Mouse (Mus musculus) lung, postnatal 10 days (tissue): ENCODE data around the gene Exph5.

Experiments used
- DNase-seq: peaks from one replicate; pipeline ENCODE4 v3.0.0; 2021

Gene Exph5

DNA sequence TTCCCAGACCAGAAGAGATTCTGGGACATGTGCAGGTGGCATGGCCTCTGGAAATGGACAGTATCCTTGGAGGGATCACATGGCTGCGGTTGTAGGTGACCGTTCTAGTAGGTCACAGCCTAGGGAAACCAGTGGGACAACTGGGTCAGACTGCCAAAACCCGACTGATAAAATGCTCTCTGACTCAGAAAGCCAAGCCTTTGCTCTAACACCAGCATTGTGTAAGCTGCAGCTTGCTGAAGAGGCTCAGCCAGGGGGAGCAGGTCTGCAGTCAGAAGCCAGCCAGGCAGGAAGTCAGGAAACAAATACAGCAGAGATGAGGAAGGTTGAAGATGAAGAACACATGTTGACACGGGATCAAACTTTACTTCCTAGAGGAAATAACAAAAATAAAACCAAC is 74.4 kb downstream of the Exph5 start:
- peak; percentile 40 for DNase-seq

- DNase-seq, result peak; percentile 25
Measured at GRCm38 (mm10) chr9:53376820-53377219, 75.3 kb downstream of the Exph5 start.

DNA sequence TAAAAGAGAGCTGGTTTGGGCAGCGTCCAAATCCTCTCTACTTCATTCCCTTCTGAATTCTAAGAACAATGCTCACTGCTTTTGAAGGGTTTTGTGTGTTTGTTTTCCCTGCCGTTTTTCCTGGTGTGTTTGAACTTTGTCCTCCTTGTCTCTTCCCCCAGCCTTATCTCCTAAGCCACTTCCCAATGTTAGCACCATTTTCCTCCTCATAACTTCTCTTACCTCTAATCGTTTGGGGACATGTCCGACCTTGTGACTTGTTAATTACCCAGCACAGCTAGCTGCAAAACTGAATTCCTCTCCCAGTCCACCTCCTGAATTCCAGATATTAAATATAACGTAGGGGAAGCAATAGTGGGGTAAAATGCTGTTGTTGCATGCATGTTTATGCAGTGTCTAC is 76.1 kb downstream of the Exph5 start:
- no peak for DNase-seq

DNA sequence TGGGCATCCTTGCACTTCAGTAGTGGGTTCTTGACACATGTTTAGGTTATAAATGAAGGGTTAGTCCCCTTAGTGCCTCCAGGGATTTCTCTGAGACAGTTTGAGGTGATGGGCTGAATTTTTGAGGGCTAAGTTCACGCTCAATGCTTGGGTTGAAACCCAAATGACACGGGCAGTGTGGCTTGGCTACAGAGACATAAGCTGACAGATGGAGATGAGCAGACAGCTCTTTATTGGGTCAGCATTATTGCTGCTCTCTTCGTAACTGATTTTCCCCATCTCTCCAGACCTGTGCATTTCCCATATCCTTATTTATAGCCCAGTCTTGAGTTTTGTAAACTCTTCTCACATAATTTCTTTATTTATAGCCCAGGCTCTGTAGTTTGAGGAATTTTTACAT is 76.7 kb downstream of the Exph5 start:
- no peak for DNase-seq

DNA sequence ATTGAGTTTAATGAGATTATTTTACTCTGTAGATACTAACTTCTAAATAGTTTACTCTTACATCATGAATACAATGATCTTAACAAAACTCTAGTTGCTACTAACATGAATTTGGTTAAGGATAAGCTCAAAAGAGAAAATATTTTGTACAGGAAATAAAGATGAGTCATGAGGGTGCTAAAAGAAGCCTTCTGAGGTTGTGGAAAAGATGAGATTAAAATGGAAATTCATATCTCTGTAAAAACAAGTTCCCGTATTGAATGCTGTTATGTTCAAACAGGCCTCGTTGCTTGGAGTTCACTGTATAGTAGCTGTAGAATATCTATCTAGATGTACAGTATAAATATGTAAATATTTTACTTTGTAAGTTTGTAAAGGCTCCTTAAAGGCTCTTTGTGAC is 79.1 kb downstream of the Exph5 start:
- no peak for DNase-seq

DNA sequence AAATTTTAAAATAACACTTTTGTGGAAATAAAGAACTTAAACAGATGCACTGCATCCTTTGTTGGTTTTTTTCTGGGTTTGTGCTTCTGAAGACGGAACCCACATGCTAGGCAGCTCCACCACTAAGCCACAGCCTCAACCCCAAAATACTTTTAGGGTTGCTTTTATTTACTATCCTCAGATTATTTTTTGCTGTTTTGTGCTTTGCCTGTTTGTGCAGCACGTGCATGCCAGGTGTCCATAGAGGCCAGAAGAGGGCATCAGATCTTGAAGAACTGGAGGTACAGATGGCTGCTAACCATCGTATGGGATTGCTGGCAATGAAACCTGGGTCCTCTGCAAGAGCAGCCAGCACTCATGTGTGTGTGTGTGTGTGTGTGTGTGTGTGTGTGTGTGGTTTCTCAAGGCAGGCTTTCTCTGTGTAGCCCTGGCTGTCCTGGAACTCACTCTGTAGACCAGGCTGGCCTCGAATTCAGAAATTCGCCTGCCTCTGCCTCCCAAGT is 79.7 kb downstream of the Exph5 start:
- no peak for DNase-seq

DNA sequence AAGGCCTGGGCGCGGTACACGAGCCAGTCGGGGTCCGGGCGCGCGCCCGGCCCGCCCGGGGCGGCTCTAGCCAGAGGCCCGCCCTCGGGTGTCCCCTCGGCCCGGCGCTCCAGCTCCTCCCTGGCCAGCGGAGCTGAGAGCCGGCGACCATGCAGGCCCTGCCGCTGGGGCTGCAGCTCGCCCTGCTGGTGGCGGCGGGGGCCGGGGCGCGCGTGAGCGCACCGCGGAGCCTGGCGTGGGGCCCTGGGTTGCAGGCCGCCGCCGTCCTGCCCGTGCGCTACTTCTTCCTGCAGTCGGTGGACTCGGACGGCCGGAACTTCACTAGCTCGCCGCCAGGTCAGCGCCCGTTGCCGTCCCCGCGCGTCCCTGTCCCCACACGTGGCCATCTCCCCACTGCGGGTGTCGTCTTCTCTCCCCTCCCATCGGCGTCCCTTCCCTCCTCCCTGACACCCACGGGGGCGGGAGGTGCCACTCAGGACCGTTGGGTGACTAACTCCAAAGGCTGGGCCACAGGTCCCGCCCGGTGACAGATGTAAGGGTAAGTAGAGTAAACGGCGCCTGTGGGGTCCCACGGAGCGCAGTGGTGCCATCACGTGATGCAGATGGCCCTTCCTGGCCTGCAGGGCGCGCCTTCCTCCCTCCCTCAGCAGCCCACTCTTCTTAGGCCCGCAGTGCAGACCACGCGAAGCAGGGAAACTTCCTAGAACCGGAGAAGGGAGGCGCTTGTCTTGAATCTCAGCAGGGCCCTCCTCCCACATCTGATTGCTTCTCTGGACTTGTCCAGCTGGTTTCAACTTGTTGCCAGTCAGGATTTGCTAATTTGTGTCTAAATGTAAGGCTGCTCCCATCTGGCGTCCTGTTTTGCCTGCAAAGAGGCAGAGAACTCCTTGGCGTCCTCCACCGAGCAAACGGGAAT is 82.7 kb downstream of the Exph5 start, which contains the start of gene Kdelc2:
Kdelc2 (plus strand) TSS at position 75 of the 916 bp plus-strand sequence.
- DNase-seq, result peak; percentile 91

- no peak for DNase-seq
Measured at GRCm38 (mm10) chr9:53384873-53385272, 83.4 kb downstream of the Exph5 start.

GRCm38 (mm10) chr9:53387431-53387830 is 86.0 kb downstream of the Exph5 start:
- DNase-seq, result no peak

- DNase-seq, result no peak
Measured at GRCm38 (mm10) chr9:53389109-53389508, 87.6 kb downstream of the Exph5 start.

DNA sequence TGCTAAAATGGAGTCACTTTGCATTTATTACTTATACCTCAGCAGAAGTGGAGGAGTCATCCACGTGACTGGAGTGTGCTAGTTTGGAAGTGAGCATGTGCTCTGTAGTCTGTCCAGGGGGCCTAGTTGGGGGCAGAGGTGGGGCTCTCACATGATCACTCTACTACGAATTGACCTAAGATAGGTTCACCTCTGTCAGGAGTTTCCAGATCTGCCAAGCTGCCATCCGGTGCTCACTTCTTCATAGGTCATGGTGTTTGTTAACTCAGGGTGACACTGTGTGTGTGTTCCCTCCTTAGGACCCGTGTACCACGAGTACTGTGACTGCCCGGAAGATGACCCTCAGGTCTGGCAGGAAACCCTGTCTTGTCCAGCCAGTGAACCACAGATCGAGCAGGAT is 88.7 kb downstream of the Exph5 start:
- DNase-seq, result no peak

GRCm38 (mm10) chr9:53397685-53398387 is 96.4 kb downstream of the Exph5 start:
- no peak for DNase-seq

GRCm38 (mm10) chr9:53398388-53398700 is 96.9 kb downstream of the Exph5 start:
- DNase-seq, result peak; percentile 78

DNA sequence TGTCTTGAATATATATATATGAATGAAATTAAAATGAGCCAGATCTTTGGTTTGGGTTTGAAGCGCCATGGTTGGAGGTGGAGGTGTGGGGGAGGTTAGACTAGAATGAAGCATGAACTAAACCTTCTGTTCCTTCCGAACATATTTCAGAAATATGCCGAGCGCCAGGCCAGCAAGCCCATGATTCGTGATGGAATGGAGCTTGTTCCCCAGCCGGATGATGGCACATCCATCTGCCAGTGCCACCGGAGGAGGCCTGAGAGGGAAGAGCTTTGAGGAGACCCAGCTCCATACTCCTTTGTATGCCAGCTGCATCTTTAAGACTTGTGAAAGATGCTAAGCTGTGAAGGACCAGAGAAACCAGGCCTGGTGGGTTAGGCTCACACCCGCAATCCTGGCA is 98.1 kb downstream of the Exph5 start:
- DNase-seq, result no peak

DNA sequence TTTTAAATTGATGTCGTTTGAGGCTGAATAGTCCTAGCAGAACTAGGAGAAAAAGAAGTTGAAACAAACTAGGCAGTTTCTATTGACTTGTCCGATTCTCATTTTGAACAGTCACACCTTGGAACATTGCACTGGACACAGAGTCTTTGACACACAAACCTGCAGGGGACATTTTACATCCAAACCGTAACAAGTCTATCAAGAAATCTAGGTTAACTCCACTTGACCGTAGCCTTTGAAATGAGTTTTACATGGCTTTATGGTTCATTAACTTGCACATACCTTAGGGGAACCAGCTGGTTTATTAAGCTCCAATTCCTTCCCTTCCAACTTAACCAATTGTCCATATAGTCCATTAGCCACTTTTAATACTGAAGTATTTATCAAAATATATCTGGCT is 99.2 kb downstream of the Exph5 start:
- DNase-seq, result no peak

DNA sequence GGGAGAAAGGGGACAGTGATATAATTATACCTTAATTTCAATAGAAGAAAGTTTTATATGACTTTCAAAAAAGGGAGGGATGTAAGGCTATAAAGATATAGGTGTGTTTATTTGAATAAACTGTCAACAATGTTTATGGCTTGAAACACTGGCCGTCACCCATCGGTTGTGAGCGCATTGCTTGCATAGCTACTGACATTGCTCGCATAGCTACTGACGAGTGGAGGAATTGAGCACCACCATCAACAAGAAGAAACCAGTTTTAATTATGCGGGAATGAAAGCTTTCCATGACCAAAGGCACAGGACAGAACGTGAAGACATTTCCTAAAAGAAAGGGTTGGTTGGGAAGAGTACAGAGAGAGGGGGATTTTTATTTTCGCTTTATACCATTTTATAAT is 99.7 kb downstream of the Exph5 start:
- no peak for DNase-seq

- DNase-seq, result peak; percentile 77
Measured at GRCm38 (mm10) chr9:53402291-53402711, 100.8 kb downstream of the Exph5 start, which contains the start of gene 4930550C14Rik. 4930550C14Rik (plus strand) TSS chr9:53402325.

DNA sequence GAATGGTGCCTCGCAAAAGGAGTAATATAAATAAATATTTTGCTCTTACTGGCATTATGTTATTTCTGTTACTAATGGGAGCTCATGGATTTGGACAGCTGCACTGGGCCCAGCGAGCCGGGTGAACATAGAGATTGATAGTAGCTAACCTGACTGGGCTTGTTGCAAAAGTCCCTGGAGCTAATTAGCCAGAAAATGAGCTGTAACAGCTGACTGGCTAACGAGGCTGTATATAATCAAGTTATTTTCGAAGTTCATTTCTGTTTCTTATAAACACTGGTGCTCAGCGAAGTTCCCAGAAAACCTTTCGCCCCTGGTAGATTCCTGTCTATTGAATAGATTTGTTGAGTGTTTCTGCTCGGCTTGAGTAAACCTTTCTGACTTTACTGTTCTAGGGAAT is 101.5 kb downstream of the Exph5 start:
- no peak for DNase-seq

DNA sequence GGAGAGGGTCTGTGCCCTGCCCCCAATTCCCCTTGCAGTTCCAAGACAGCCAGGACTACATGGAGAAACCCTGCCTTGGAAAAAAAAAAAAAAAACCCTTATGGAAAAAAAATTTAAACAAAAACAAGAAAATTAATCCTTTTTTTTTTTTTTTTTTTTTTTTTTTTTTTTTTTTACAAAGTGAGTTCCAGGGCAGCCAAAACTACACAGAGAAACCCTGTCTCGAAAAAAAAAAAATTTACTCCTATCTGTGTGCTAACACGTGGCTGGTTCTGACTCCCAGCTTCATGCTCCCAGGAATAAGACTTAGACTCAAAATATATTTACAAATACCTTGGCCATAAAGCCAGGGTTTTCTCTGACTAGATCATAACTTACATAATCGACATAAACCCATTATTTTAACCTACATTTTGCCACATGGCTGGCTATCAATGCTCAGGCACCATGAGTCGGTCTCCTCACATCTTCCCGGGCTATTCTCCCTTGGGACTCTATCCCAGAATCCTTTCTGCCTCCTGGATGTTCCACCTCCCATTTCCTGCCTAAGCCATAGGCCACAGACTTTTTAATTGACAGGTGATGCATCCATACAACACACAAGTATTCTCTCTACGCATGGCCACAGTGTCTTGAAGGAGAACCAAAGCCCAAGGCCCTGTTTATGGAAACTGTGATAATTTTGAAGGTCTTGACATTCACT is 102.7 kb downstream of the Exph5 start:
- DNase-seq, result no peak

GRCm38 (mm10) chr9:53404753-53405722 is 103.6 kb downstream of the Exph5 start:
- peak; percentile 91 for DNase-seq

DNA sequence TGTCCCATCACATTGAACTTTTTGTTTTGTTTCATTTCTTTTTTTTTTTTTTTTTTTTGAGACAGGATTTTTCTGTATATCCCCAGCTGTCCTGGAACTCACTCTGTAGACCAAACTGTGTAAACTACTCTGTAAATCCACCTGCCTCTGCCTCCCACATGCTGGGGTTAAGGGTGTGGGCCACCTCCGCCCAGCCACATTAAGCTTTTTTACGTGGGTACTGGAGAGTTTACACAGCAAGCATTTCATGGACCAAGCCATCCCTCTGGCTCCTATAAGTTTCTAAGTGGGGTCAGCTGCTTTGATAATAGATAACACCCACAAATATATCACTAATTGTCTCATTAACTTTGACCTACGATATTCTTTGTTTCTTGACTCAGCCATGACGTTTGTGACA is 107.1 kb downstream of the Exph5 start:
- no peak for DNase-seq

GRCm38 (mm10) chr9:53408953-53409361 is 107.5 kb downstream of the Exph5 start:
- DNase-seq, result peak; percentile 44
